In genomic region chr6:53313604-53314003, GRCm38 (mm10) we compare ENCODE assay signal across 35 mouse cellular contexts.
"Had no signal": no experiment of that assay in that cellular context is flagged by ENCODE, and none has a peak within 500 bp of the region (broad histone marks: within the 10 kb centered on the region; RNA-seq: fewer than 3 reads in every experiment).

No protein-coding gene starts in this region.

- H3K36me3 ChIP-seq: heart, embryonic 10.5 days; heart, embryonic 12.5 days; heart, embryonic 13.5 days; heart, embryonic 15.5 days; hindbrain, embryonic 10.5 days; hindbrain, embryonic 12.5 days; hindbrain, embryonic 13.5 days; hindbrain, embryonic 15.5 days; intestine, embryonic 15.5 days; kidney, embryonic 15.5 days had no signal

- H3K4me2 ChIP-seq: heart, embryonic 13.5 days; heart, embryonic 15.5 days; hindbrain, embryonic 12.5 days; hindbrain, embryonic 13.5 days; hindbrain, embryonic 14.5 days; hindbrain, embryonic 15.5 days; intestine, embryonic 15.5 days; kidney, embryonic 15.5 days had no signal

- H3K4me3 ChIP-seq: heart, embryonic 10.5 days; heart, embryonic 12.5 days; heart, embryonic 13.5 days; heart, embryonic 15.5 days; hindbrain, embryonic 10.5 days; hindbrain, embryonic 12.5 days; hindbrain, embryonic 13.5 days; hindbrain, embryonic 15.5 days; intestine, embryonic 15.5 days; kidney, embryonic 15.5 days; layer of hippocampus, adult 2 months; left cerebral cortex, adult 2 months had no signal

- DNase-seq: heart, postnatal 10 days; heart, postnatal 14 days; heart, postnatal 36 days; heart, postnatal 4 days; kidney, adult 11 months; kidney, adult 18-20 months; kidney, adult 2 months; kidney, adult 8-10 months; kidney, adult 9 months; kidney, postnatal 10 days; kidney, postnatal 14 days; kidney, postnatal 25 days; kidney, postnatal 36 days; kidney, postnatal 4 days; layer of hippocampus, adult 9-11 months; layer of hippocampus, postnatal 36 days had no signal

- H3K9me3 ChIP-seq: heart, embryonic 10.5 days; heart, embryonic 12.5 days; heart, embryonic 13.5 days; heart, embryonic 15.5 days; hindbrain, embryonic 10.5 days; hindbrain, embryonic 12.5 days; hindbrain, embryonic 13.5 days; hindbrain, embryonic 15.5 days; intestine, embryonic 15.5 days; kidney, embryonic 15.5 days had no signal

- H3K27me3 ChIP-seq: heart, embryonic 12.5 days; heart, embryonic 13.5 days; heart, embryonic 15.5 days; hindbrain, embryonic 12.5 days; hindbrain, embryonic 13.5 days; hindbrain, embryonic 15.5 days; intestine, embryonic 15.5 days; kidney, embryonic 15.5 days had no signal

- H3K4me1 ChIP-seq: hindbrain, embryonic 15.5 days; intestine, embryonic 15.5 days had no signal

- ATAC-seq: hindbrain, embryonic 16.5 days; hindbrain, postnatal 0 days; inflammation-experienced regulatory T-cells, adult 6 months; intestine, embryonic 15.5 days; intestine, embryonic 16.5 days; intestine, postnatal 0 days had no signal

- H3K9ac ChIP-seq: heart, embryonic 12.5 days; heart, embryonic 13.5 days; heart, embryonic 15.5 days; hindbrain, embryonic 12.5 days; hindbrain, embryonic 13.5 days; hindbrain, embryonic 14.5 days; hindbrain, embryonic 15.5 days; intestine, embryonic 15.5 days; kidney, embryonic 15.5 days had no signal

- H3K27ac ChIP-seq: heart, embryonic 10.5 days; heart, embryonic 13.5 days; heart, embryonic 15.5 days; hindbrain, embryonic 10.5 days; hindbrain, embryonic 12.5 days; hindbrain, embryonic 13.5 days; hindbrain, embryonic 14.5 days; hindbrain, embryonic 15.5 days; hindbrain, postnatal 0 days; intestine, embryonic 15.5 days; kidney, embryonic 15.5 days; kidney, postnatal 0 days; layer of hippocampus, adult 2 months; left cerebral cortex, adult 2 months had no signal
